Mouse (Mus musculus) embryonic facial prominence, embryonic 13.5 days (tissue): ENCODE data around the gene Gltp. TPM values are rescaled to one million over a fixed set of nuclear protein-coding genes. Genes with fewer than 3 reads are reported as not detected.

ENCODE experiments used
- ATAC-seq: fragments of 200-750 bp; cut with Nextera tagmentation; 2 replicates; pipeline ENCODE4 v1.8.0; 2017; ENCODE audit warnings: low read depth; ENCODE audit not compliant: insufficient number of reproducible peaks, insufficient read depth, low FRiP score, low TSS enrichment
- H3K27ac ChIP-seq: fragments of 300-500 bp; sonication (generic); 2 replicates; pipeline ENCODE4 v1.5.1; 2015; ENCODE audit warnings: moderate library complexity, mild to moderate bottlenecking, inconsistent platforms
- H3K27me3 ChIP-seq: fragments of 300-500 bp; sonication (generic); 2 replicates; pipeline ENCODE4 v1.6.1; 2015; ENCODE audit warnings: mild to moderate bottlenecking, inconsistent platforms
- H3K36me3 ChIP-seq: fragments of 300-500 bp; sonication (generic); 2 replicates; pipeline ENCODE4 v1.6.1; 2015; ENCODE audit warnings: mild to moderate bottlenecking, inconsistent platforms
- H3K4me1 ChIP-seq: fragments of 300-500 bp; sonication (generic); 2 replicates; pipeline ENCODE4 v1.6.1; 2015; ENCODE audit warnings: inconsistent platforms
- H3K4me2 ChIP-seq: fragments of 300-500 bp; sonication (generic); 2 replicates; pipeline ENCODE4 v1.6.1; 2015; ENCODE audit warnings: moderate library complexity, mild to moderate bottlenecking, inconsistent platforms
- H3K4me3 ChIP-seq: fragments of 300-500 bp; sonication (generic); 2 replicates; pipeline ENCODE4 v1.5.1; 2015; ENCODE audit warnings: mild to moderate bottlenecking, inconsistent platforms
- H3K9ac ChIP-seq: fragments of 300-500 bp; sonication (generic); 2 replicates; pipeline ENCODE4 v1.6.1; 2015; ENCODE audit warnings: mild to moderate bottlenecking, inconsistent platforms
- H3K9me3 ChIP-seq: fragments of 300-500 bp; sonication (generic); 2 replicates; pipeline ENCODE4 v1.6.1; 2016; ENCODE audit warnings: inconsistent platforms
- WGBS: fragments of 180-500 bp; shearing (Covaris S2); methylation state at CpG from one replicate; pipeline ENCODE4 v1.1.7; 2015; ENCODE audit warnings: mixed read lengths; 5-methylcytosine and 5-hydroxymethylcytosine counted together
- polyA plus RNA-seq: library from polyadenylated mRNA; unstranded; fragments of >200 nt; fragmentation: Nextera tagmentation; extraction: Ambion mirVana; gene quantifications from 2 replicates; pipeline ENCODE4 v1.2.1, GENCODE M21; 2015

Gene Gltp
- polyA plus RNA-seq, 1 experiment from 2014 or later: 94.6 TPM

- peaks cover 91% of the 10 kb centered on the region for H3K36me3 ChIP-seq
- H3K4me1 ChIP-seq: no peaks in the 10 kb centered on the region
- no peak overlapping the region for H3K27ac ChIP-seq
- H3K4me2 ChIP-seq: no peak overlapping the region
- ATAC-seq: no peak
- WGBS: 92% methylated on average over 6 of the region's 6 CpGs
- no peaks in the 10 kb centered on the region for H3K27me3 ChIP-seq
- H3K9me3 ChIP-seq: no peaks in the 10 kb centered on the region
- no peak overlapping the region for H3K4me3 ChIP-seq
- no peak overlapping the region for H3K9ac ChIP-seq
Measured at GRCm38 (mm10) chr5:114719928-114720270, 29.1 kb upstream of the Gltp start.

DNA sequence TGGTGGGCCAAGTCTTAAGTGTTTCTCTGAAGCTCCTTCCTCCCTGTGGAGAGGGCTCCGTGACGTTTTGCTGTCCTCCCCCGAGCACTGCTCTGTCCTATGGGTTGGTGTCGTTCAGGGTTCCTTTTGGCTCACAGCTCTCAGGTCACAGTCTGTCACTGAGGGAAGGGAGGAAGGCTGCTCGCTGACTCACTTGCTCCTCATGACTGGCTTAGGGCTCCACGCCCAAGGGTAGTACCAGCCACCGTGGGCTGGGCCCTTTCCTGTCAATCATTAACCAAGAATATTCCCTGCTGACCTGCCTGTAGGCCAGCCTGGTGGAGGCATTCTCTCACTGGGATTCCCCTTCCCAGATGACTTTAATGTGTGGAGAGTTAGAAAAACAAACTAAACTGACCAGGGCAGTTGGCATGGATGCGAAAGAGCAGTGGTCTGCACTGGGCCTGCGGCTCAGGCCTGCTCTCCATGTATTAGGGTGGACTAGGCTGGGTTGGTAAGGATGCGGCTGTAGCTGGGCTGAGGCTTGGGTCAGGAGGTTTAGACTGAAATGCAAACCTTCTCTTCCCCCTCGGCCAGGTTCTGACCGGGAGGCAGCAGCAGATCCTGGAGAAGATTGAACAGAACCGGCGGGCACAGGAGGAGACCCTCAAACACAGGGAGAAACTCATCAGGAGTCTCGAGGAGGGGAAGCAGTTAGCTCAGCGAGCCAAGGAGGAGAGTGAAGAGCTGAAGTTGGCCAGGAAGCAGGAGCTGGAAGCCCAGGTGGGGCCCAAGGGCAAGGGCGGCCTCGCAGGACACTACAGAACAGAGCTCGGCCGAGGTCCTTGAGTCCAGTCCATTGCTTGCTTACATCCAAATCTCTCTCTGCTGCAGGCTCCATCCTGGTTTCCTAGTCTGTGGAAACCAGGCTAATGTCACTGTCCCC, 28.5 kb upstream of the Gltp start:
- no peaks in the 10 kb centered on the region for H3K4me1 ChIP-seq
- no peak for ATAC-seq
- H3K9me3 ChIP-seq: no peaks in the 10 kb centered on the region
- H3K27me3 ChIP-seq: no peaks in the 10 kb centered on the region
- no peak overlapping the region for H3K4me2 ChIP-seq
- H3K36me3 ChIP-seq: peaks cover 95% of the 10 kb centered on the region
- H3K27ac ChIP-seq: no peak overlapping the region
- no peak overlapping the region for H3K4me3 ChIP-seq
- no peak overlapping the region for H3K9ac ChIP-seq
- 89% methylated on average over 20 of the region's 20 CpGs for WGBS

- no peak for ATAC-seq
- Histone ChIP-seq H3K36me3 (peaks cover 96% of the 10 kb centered on the region), H3K9me3 (no peaks in the 10 kb centered on the region), H3K27ac (no peak overlapping the region), H3K27me3 (no peaks in the 10 kb centered on the region), H3K4me2 (no peak overlapping the region), H3K4me3 (no peak overlapping the region), H3K9ac (no peak overlapping the region), H3K4me1 (no peaks in the 10 kb centered on the region)
- 91% methylated on average over 13 of the region's 13 CpGs for WGBS
Measured at GRCm38 (mm10) chr5:114718483-114718882, 27.7 kb upstream of the Gltp start.

DNA sequence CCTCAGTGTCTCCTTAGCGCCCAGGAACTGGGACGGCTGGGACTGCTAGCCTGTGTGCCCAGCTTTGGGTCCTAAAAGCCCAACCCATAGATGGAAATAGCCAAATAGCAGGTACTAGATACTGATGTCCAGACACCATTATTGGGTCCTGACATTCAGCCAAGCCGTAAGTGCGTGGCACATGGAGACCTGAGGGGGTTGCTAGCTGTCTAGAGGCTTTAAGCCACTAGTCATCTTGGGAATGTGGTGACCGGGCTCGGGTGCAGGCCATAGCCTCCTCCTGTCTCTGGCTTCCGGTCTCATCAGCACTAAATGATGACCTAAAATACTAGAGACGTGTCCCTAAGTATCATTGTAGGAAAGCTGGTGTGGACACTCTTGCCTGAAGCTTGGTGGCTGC, 27.2 kb upstream of the Gltp start:
- no peak for ATAC-seq
- WGBS: 92% methylated on average over 8 of the region's 8 CpGs
- H3K4me2 ChIP-seq: no peak overlapping the region
- H3K9ac ChIP-seq: no peak overlapping the region
- H3K27ac ChIP-seq: no peak overlapping the region
- no peaks in the 10 kb centered on the region for H3K4me1 ChIP-seq
- peaks cover 100% of the 10 kb centered on the region for H3K36me3 ChIP-seq
- H3K27me3 ChIP-seq: no peaks in the 10 kb centered on the region
- no peak overlapping the region for H3K4me3 ChIP-seq
- H3K9me3 ChIP-seq: no peaks in the 10 kb centered on the region

DNA sequence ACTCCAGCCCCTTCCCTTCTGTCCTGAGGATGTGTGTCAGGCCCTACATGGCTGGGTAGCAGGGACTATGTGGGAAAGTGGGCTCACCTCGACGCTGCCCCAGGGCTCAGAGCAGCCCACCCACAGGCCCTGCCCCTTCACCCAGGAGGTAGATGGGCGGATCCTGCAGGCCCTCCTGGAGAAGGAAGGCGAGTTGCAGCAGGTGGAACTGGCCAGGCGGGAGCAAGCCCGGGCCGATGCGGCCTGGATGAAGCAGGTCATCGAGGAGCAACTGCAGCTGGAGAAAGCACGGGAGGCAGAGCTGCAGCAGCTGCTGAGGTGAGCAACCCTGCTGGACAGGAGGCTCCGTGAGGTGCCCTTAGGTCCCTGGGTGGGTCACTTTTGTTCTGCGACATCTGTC, 26.5 kb upstream of the Gltp start:
- H3K27me3 ChIP-seq: no peaks in the 10 kb centered on the region
- H3K4me1 ChIP-seq: no peaks in the 10 kb centered on the region
- no peak overlapping the region for H3K9ac ChIP-seq
- H3K27ac ChIP-seq: no peak overlapping the region
- WGBS: 84% methylated on average over 12 of the region's 12 CpGs
- H3K4me2 ChIP-seq: no peak overlapping the region
- ATAC-seq: no peak
- no peak overlapping the region for H3K4me3 ChIP-seq
- no peaks in the 10 kb centered on the region for H3K9me3 ChIP-seq
- H3K36me3 ChIP-seq: peaks cover 98% of the 10 kb centered on the region

DNA sequence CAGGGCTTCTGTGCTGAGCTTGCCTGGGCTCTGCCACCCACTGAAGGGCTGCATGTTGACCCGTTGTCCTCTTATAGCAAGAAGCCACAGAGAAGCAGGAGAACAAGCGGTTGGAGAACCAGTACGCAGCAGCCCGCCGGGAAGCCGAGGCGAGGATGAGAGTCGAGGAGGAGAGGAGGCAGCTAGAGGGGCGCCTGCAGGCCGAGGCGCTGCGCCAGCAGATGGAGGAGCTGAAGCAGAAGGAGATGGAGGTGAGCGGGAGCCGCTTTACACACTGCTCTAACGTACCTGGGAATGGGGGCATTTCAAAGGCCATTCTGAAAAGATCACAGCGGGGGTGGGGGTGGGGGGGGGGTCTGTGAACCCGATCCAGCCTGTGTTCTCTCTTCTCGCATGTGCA, 23.8 kb upstream of the Gltp start:
- Histone ChIP-seq H3K27ac (no peak overlapping the region), H3K4me1 (no peaks in the 10 kb centered on the region), H3K36me3 (peaks cover 97% of the 10 kb centered on the region), H3K9me3 (no peaks in the 10 kb centered on the region), H3K4me2 (no peak overlapping the region), H3K9ac (no peak overlapping the region), H3K27me3 (no peaks in the 10 kb centered on the region), H3K4me3 (no peak overlapping the region)
- WGBS: 90% methylated on average over 18 of the region's 18 CpGs
- no peak for ATAC-seq

DNA sequence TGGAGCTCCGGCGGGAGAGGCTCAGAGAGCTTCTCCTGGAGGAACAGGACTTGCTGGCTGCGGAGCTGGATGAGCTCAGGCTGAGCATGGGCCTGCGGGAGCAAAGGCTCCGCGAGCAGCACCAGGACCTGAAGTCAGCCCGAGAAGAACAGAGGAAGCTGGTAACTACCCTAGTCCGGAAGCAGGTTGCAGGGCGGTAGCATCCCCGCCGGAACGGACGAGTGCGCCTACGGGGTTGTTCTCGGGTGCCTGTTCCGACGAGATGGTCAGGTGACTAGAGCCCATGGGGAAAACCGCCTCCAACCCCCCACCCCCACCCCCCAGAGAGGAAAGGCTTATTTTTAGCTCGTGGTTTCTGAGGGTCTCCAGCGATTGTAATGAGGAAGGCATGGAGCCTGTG, 18.6 kb upstream of the Gltp start:
- no peak overlapping the region for H3K4me2 ChIP-seq
- no peaks in the 10 kb centered on the region for H3K9me3 ChIP-seq
- no peaks in the 10 kb centered on the region for H3K27me3 ChIP-seq
- no peak for ATAC-seq
- no peak overlapping the region for H3K27ac ChIP-seq
- H3K4me3 ChIP-seq: no peak overlapping the region
- no peak overlapping the region for H3K9ac ChIP-seq
- H3K36me3 ChIP-seq: peaks cover 50% of the 10 kb centered on the region
- peaks cover 7% of the 10 kb centered on the region for H3K4me1 ChIP-seq
- 92% methylated on average over 21 of the region's 21 CpGs for WGBS

DNA sequence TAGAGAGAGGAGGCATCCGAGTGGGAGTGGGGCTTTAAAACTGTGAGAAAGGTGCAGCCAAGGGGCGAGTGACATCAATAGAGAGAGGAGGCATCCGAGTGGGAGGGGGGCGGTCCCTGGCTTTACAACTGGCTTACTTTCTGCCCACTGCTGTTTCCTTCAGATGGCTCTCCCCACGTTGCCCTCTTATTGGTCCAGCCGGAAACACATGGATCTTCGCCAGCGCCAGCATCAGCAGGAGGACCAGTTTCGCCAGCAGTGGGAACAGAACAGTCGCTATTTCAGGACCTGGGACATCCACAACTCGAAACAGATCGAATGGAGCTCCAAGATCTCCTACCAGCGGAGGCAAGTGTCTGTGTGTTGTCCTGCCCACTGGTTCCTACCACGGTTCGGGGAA, 17.7 kb upstream of the Gltp start:
- H3K4me3 ChIP-seq: peak overlapping the region; percentile 85
- H3K27ac ChIP-seq: no peak overlapping the region
- H3K36me3 ChIP-seq: peaks cover 41% of the 10 kb centered on the region
- no peaks in the 10 kb centered on the region for H3K9me3 ChIP-seq
- peaks cover 7% of the 10 kb centered on the region for H3K4me1 ChIP-seq
- H3K9ac ChIP-seq: peak overlapping the region; percentile 81
- 47% methylated on average over 15 of the region's 15 CpGs for WGBS
- H3K4me2 ChIP-seq: peak overlapping the region; percentile 77
- H3K27me3 ChIP-seq: no peaks in the 10 kb centered on the region
- ATAC-seq: no peak

DNA sequence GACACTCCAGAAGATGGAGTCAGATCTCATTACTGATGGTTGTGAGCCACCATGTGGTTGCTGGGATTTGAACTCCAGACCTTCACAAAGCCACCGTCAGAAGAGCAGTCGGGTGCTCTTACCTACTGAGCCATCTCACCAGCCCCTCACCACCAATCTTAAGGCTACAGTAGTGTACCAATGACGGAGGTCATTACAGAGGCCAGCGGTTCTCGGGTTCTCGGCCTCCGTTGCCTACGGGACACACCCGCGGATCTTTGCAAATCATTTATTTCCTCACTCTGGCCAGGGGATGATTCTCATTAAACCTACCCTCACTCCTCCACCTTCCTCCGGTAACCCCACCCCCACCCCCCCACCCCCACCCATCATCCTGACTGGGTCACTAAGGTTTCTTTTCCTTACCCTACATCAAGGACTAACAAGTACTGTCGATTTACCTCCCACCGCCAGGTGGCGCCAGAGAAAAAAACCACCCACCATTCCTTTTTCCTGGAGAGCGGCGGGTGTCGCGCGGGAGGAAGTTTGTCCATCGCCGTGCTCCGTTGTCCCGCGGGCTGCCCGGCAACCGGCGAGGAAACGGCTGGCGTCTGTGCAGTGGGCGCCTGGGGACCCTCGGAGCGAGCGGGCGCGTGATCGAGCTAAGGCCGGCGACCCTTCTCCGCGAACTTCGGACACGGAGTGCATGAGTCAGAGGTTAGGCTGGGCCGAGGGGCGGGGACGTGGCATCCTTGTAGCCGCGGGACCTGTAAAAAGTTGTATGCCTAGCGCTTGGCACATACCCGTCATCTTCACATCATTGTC, 16.7 kb upstream of the Gltp start, which contains the start of gene Tchp:
Gene Tchp, plus strand, starts transcription at position 496 of the 804 bp plus-strand sequence.
- Histone ChIP-seq H3K4me2 (peak within 1 kb of the TSS; percentile 77), H3K9me3 (no peaks in the 10 kb centered on the region), H3K36me3 (peaks cover 33% of the 10 kb centered on the region), H3K9ac (peak within 1 kb of the TSS; percentile 81), H3K4me1 (peaks cover 7% of the 10 kb centered on the region), H3K27me3 (no peaks in the 10 kb centered on the region), H3K4me3 (peak within 1 kb of the TSS; percentile 85), H3K27ac (no peak within 1 kb of the TSS)
- WGBS: 2% methylated on average over 49 of the region's 49 CpGs
- ATAC-seq: peak; percentile 66; the same call in 1 of the 2 replicates

- no peaks in the 10 kb centered on the region for H3K36me3 ChIP-seq
- H3K9ac ChIP-seq: no peak overlapping the region
- WGBS: 65% methylated on average over 14 of the region's 14 CpGs
- no peaks in the 10 kb centered on the region for H3K9me3 ChIP-seq
- no peak for ATAC-seq
- H3K4me2 ChIP-seq: no peak overlapping the region
- no peak overlapping the region for H3K27ac ChIP-seq
- H3K27me3 ChIP-seq: no peaks in the 10 kb centered on the region
- no peaks in the 10 kb centered on the region; the same call in 1 of the 2 replicates for H3K4me1 ChIP-seq
- no peak overlapping the region for H3K4me3 ChIP-seq
Measured at GRCm38 (mm10) chr5:114702403-114703392, 11.9 kb upstream of the Gltp start.

GRCm38 (mm10) chr5:114699015-114699414, 8.2 kb upstream of the Gltp start:
- Histone ChIP-seq H3K9ac (no peak overlapping the region), H3K9me3 (no peaks in the 10 kb centered on the region), H3K4me1 (no peaks in the 10 kb centered on the region; the same call in 1 of the 2 replicates), H3K27ac (no peak overlapping the region), H3K4me2 (no peak overlapping the region), H3K36me3 (no peaks in the 10 kb centered on the region), H3K27me3 (peaks cover under 1% of the 10 kb centered on the region; the same call in 1 of the 2 replicates), H3K4me3 (no peak overlapping the region)
- 62% methylated on average over 7 of the region's 7 CpGs for WGBS
- no peak for ATAC-seq
